Mouse (Mus musculus) stomach, embryonic 15.5 days (tissue): ENCODE results near the gene Nr2f1. TPM values are rescaled to one million over a fixed set of nuclear protein-coding genes. Genes with fewer than 3 reads are reported as not detected.

Source experiments
- ATAC-seq: fragments of 200-750 bp; cut with Nextera tagmentation; 2 replicates; pipeline ENCODE4 v1.8.0; 2017; ENCODE audit warnings: low read depth, moderate number of reproducible peaks, moderate TSS enrichment; ENCODE audit not compliant: insufficient read depth, low FRiP score
- H3K27ac ChIP-seq: fragments of 300-500 bp; sonication (generic); 2 replicates; pipeline ENCODE4 v1.5.1; 2015; ENCODE audit warnings: mild to moderate bottlenecking, inconsistent platforms
- H3K27me3 ChIP-seq: fragments of 300-500 bp; sonication (generic); replicated peaks from 2 replicates; pipeline ENCODE4 v1.6.1; 2015; ENCODE audit warnings: inconsistent platforms
- H3K36me3 ChIP-seq: fragments of 300-500 bp; sonication (generic); 2 replicates; pipeline ENCODE4 v1.6.1; 2015; ENCODE audit warnings: inconsistent platforms
- H3K4me1 ChIP-seq: fragments of 300-500 bp; sonication (generic); 2 replicates; pipeline ENCODE4 v1.6.1; 2015; ENCODE audit warnings: inconsistent platforms
- H3K4me2 ChIP-seq: fragments of 300-500 bp; sonication (generic); 2 replicates; pipeline ENCODE4 v1.6.1; 2015; ENCODE audit warnings: mild to moderate bottlenecking, inconsistent platforms
- H3K4me3 ChIP-seq: fragments of 300-500 bp; sonication (generic); replicated peaks from 2 replicates; pipeline ENCODE4 v1.5.1; 2015; ENCODE audit warnings: inconsistent platforms
- H3K9ac ChIP-seq: fragments of 300-500 bp; sonication (generic); 2 replicates; pipeline ENCODE4 v1.6.1; 2015; ENCODE audit warnings: inconsistent platforms
- H3K9me3 ChIP-seq: fragments of 300-500 bp; sonication (generic); 2 replicates; pipeline ENCODE4 v1.6.1; 2016; ENCODE audit warnings: inconsistent platforms
- WGBS: fragments of 180-500 bp; shearing (Covaris S2); methylation state at CpG from one replicate; pipeline ENCODE4 v1.1.7; 2015; 5-methylcytosine and 5-hydroxymethylcytosine counted together
- polyA plus RNA-seq: library from polyadenylated mRNA; unstranded; fragments of >200 nt; fragmentation: Nextera tagmentation; extraction: Ambion mirVana; gene quantifications from 2 replicates; pipeline ENCODE4 v1.2.1, GENCODE M21; 2015

Gene Nr2f1
- polyA plus RNA-seq, 1 experiment from 2014 or later: 11.6 TPM

GRCm38 (mm10) chr13:78186340-78186946 is 13.1 kb downstream of the Nr2f1 start:
- H3K4me3 ChIP-seq: no peak overlapping the region
- no peak for ATAC-seq
- no peaks in the 10 kb centered on the region for H3K9me3 ChIP-seq
- no peak overlapping the region for H3K4me2 ChIP-seq
- peaks cover 28% of the 10 kb centered on the region for H3K27me3 ChIP-seq
- no peak overlapping the region for H3K9ac ChIP-seq
- 0 out of 2 replicates have a peak, but pooled peaks cover 2% of the 10 kb centered on the region for H3K36me3 ChIP-seq
- H3K4me1 ChIP-seq: no peaks in the 10 kb centered on the region
- 36% methylated on average over 12 of the region's 12 CpGs for WGBS
- H3K27ac ChIP-seq: no peak overlapping the region

- Histone ChIP-seq H3K4me2 (no peak overlapping the region), H3K36me3 (0 out of 2 replicates have a peak, but pooled peaks cover 2% of the 10 kb centered on the region), H3K4me1 (peaks cover under 1% of the 10 kb centered on the region; the same call in 1 of the 2 replicates), H3K9me3 (no peaks in the 10 kb centered on the region), H3K9ac (no peak overlapping the region), H3K27ac (no peak overlapping the region), H3K27me3 (peaks cover 30% of the 10 kb centered on the region), H3K4me3 (no peak overlapping the region)
- no peak for ATAC-seq
- 25% methylated on average over 14 of the region's 14 CpGs for WGBS
These were observed 14.6 kb downstream of the Nr2f1 start for GRCm38 (mm10) chr13:78184786-78185466.

- H3K9me3 ChIP-seq: no peaks in the 10 kb centered on the region
- no peak overlapping the region for H3K9ac ChIP-seq
- no peak for ATAC-seq
- H3K36me3 ChIP-seq: 0 out of 2 replicates have a peak, but pooled peaks cover 2% of the 10 kb centered on the region
- H3K4me3 ChIP-seq: no peak overlapping the region
- peaks cover 9% of the 10 kb centered on the region; the same call in 1 of the 2 replicates for H3K4me1 ChIP-seq
- WGBS: 25% methylated on average over 5 of the region's 5 CpGs
- H3K27ac ChIP-seq: 0 out of 2 replicates have a peak overlapping the region, but pooled peaks have one; percentile 21
- H3K4me2 ChIP-seq: no peak overlapping the region
- H3K27me3 ChIP-seq: peaks cover 36% of the 10 kb centered on the region
These were observed 15.6 kb downstream of the Nr2f1 start for GRCm38 (mm10) chr13:78183986-78184385.

- Histone ChIP-seq H3K27me3 (peaks cover 32% of the 10 kb centered on the region), H3K36me3 (0 out of 2 replicates have a peak, but pooled peaks cover 2% of the 10 kb centered on the region), H3K4me2 (0 out of 2 replicates have a peak overlapping the region, but pooled peaks have one; percentile 49), H3K9me3 (no peaks in the 10 kb centered on the region), H3K27ac (peak overlapping the region; percentile 35; the same call in 1 of the 2 replicates), H3K9ac (no peak overlapping the region), H3K4me3 (no peak overlapping the region), H3K4me1 (peaks cover 9% of the 10 kb centered on the region; the same call in 1 of the 2 replicates)
- WGBS: 16% methylated on average over 5 of the region's 5 CpGs
- no peak for ATAC-seq
These were observed 16.6 kb downstream of the Nr2f1 start for GRCm38 (mm10) chr13:78183004-78183403.

- WGBS: 6% methylated on average over 13 of the region's 14 CpGs
- peak overlapping the region; percentile 23 for H3K4me3 ChIP-seq
- H3K27ac ChIP-seq: peak overlapping the region; percentile 40; the same call in 1 of the 2 replicates
- no peak for ATAC-seq
- H3K9me3 ChIP-seq: no peaks in the 10 kb centered on the region
- peaks cover 32% of the 10 kb centered on the region for H3K27me3 ChIP-seq
- no peak overlapping the region for H3K9ac ChIP-seq
- no peaks in the 10 kb centered on the region for H3K36me3 ChIP-seq
- H3K4me2 ChIP-seq: peak overlapping the region; percentile 49
- H3K4me1 ChIP-seq: peaks cover 9% of the 10 kb centered on the region; the same call in 1 of the 2 replicates
These were observed 17.5 kb downstream of the Nr2f1 start for GRCm38 (mm10) chr13:78181930-78182558.

- Histone ChIP-seq H3K27me3 (peaks cover 32% of the 10 kb centered on the region), H3K9me3 (no peaks in the 10 kb centered on the region), H3K4me1 (peaks cover 9% of the 10 kb centered on the region; the same call in 1 of the 2 replicates), H3K36me3 (no peaks in the 10 kb centered on the region), H3K4me3 (peak overlapping the region; percentile 23), H3K4me2 (peak overlapping the region; percentile 49), H3K9ac (no peak overlapping the region), H3K27ac (peak overlapping the region; percentile 40; the same call in 1 of the 2 replicates)
- no peak for ATAC-seq
- 2% methylated on average over 44 of the region's 44 CpGs for WGBS
These were observed 18.3 kb downstream of the Nr2f1 start for GRCm38 (mm10) chr13:78181071-78181929.

- peaks cover 32% of the 10 kb centered on the region for H3K27me3 ChIP-seq
- no peaks in the 10 kb centered on the region for H3K36me3 ChIP-seq
- no peak overlapping the region for H3K9ac ChIP-seq
- H3K4me1 ChIP-seq: peaks cover 9% of the 10 kb centered on the region; the same call in 1 of the 2 replicates
- WGBS: 52% methylated on average over 3 of the region's 3 CpGs
- H3K27ac ChIP-seq: no peak overlapping the region
- no peak for ATAC-seq
- no peak overlapping the region for H3K4me2 ChIP-seq
- H3K4me3 ChIP-seq: no peak overlapping the region
- no peaks in the 10 kb centered on the region for H3K9me3 ChIP-seq
These were observed 19.3 kb downstream of the Nr2f1 start for GRCm38 (mm10) chr13:78180261-78180660.

DNA sequence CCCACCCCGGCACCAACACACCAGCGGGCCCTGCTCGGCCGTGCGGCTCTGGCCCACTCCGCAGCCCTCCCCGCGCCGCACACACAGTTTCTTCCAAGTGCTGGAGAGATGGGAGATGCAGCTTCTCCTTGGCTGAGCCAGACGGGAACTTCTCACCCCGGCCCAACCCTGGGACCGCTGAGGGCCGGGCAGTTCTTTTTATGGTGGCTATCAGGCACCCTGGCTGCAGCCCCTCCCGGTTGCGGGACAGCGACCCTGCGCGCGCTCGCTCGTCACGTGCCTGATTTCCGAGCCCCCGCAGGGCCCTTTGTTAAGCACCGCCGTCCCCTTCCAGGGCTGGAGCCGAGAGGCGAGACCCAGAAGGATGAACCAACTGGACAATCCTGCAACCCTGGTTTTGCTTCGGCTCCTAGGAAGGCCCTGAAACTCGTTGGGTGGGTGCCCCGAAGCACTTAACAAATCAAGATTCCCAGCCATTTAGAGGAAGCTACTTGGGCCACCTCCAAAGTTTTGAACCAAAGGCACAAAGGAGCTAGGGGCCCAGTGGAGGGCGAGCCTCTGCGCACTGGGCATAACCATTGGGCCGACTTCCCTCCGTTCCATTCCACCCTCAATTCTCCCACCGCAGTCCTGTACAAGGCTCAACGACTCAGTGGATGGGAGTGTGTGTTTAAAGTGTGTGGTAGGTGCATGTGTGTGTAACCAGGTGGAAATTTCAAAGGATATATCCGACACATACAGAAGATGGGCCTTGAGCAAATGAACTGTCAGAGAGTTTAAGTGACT is 20.1 kb downstream of the Nr2f1 start:
- peaks cover 9% of the 10 kb centered on the region; the same call in 1 of the 2 replicates for H3K4me1 ChIP-seq

DNA sequence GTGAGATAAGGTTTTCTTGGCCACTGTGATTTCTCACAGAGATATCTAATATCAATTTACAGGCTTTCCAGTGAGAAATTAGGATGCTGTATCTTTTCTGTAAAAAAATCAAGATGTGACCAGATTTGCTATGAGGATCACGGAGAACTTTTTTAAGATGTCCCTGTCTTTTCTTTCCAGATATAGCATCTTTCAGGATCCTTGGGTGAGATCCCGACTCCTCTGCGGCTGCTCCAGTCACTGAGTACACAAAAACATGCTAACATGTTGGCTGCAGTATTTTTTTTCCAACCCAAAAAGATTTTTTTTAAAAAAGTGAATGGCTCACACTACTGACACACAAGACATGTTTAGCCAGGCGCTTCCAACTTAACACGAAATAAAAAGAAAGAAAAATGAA is 20.8 kb downstream of the Nr2f1 start:
- H3K4me1 ChIP-seq: peaks cover 9% of the 10 kb centered on the region; the same call in 1 of the 2 replicates
- H3K4me3 ChIP-seq: no peak overlapping the region
- ATAC-seq: no peak
- no peak overlapping the region for H3K9ac ChIP-seq
- no peaks in the 10 kb centered on the region for H3K9me3 ChIP-seq
- no peaks in the 10 kb centered on the region for H3K36me3 ChIP-seq
- no peak overlapping the region for H3K27ac ChIP-seq
- peaks cover 35% of the 10 kb centered on the region for H3K27me3 ChIP-seq
- peak overlapping the region; percentile 49; the same call in 1 of the 2 replicates for H3K4me2 ChIP-seq
- whole genome bisulfite sequencing: 24% methylated on average over 5 of the region's 5 CpGs

More for the DNA sequence above, 20.1 kb downstream of the Nr2f1 start:
- Histone ChIP-seq H3K4me3 (peak overlapping the region; percentile 30), H3K27me3 (peaks cover 32% of the 10 kb centered on the region), H3K36me3 (no peaks in the 10 kb centered on the region), H3K9ac (no peak overlapping the region), H3K4me2 (peak overlapping the region; percentile 49), H3K9me3 (no peaks in the 10 kb centered on the region), H3K27ac (no peak overlapping the region)
- no peak for ATAC-seq
- 6% methylated on average over 38 of the region's 38 CpGs for WGBS

GRCm38 (mm10) chr13:78178021-78178420 is 21.5 kb downstream of the Nr2f1 start:
- H3K4me1 ChIP-seq: peaks cover 9% of the 10 kb centered on the region; the same call in 1 of the 2 replicates
- H3K27me3 ChIP-seq: peaks cover 38% of the 10 kb centered on the region
- WGBS: 11% methylated on average over 1 of the region's 1 CpGs
- H3K4me3 ChIP-seq: no peak overlapping the region
- no peak overlapping the region for H3K4me2 ChIP-seq
- H3K27ac ChIP-seq: 0 out of 2 replicates have a peak overlapping the region, but pooled peaks have one; percentile 31
- no peaks in the 10 kb centered on the region for H3K36me3 ChIP-seq
- no peak for ATAC-seq
- H3K9ac ChIP-seq: no peak overlapping the region
- no peaks in the 10 kb centered on the region for H3K9me3 ChIP-seq
